Mouse (Mus musculus): Measurements from ENCODE around the gene Cd3d.
"Not testable (repeated sequence)": the region's sequence is repeated elsewhere in the genome, so short reads cannot be mapped to it uniquely, and the experiment has no call there.

Cd3d gene

GRCm38 (mm10) chr9:44981676-44982075, at the start of gene Cd3d:
TSS of gene Cd3d (plus strand) at chr9:44981786.
- no peak for DNase-seq (ENCODE audit: low read depth, low spot score)

- peak; percentile 93 for DNase-seq (ENCODE audit: low read depth, low spot score)
Observed at GRCm38 (mm10) chr9:44941756-44942155, 39.8 kb upstream of the Cd3d start.

- peak; percentile 83 for DNase-seq (ENCODE audit: low read depth, low spot score)
Observed at GRCm38 (mm10) chr9:44942421-44942820, 39.2 kb upstream of the Cd3d start.

DNA sequence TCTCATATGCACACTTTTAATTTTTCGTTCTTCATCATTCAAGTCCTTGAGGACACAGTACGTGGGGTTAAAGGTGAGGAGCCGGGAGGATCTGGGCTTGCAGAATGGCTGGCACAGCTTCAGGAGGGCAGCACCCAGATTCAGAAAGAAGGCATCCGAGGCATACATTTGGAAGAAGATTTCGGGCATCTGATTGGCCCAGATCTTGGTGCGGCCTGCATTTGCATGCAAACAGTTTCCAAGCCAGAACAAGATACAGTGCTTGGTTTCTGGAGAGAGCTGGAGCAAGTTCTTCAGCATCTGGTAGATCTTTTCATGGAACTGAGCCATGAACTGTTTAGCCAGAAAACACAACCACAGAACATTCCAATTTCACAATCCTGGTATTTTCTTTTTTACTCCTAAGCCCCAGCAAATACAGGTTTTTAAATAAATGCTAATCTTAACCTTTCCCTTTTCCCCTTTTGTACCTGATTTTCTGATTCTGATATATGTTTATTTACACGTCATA, 35.3 kb upstream of the Cd3d start:
- no peak for DNase-seq (ENCODE audit: low read depth, low spot score)

- no peak for DNase-seq (ENCODE audit: low read depth, low spot score)
Observed at GRCm38 (mm10) chr9:44947836-44948235, 33.8 kb upstream of the Cd3d start.

DNA sequence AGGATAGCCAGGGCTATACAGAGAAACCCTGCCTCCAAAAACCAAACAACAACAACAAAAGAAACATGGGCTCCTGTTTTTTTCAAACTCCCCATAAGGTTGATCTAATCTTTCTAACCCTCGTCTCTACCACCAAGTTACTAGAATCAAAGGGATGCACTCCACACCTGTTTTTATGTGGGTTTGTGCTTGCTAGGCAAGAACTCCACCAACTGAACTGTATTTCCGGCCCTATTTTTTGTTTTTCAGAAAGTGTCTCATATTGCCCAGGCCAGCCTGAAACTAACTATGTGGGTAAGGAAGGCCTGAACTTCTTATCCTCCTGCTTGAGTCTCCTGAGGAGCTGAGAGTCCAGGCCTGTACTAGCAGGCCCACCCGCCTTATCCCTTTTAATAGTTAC, 27.2 kb upstream of the Cd3d start:
- no peak for DNase-seq (ENCODE audit: low read depth, low spot score)

GRCm38 (mm10) chr9:44965126-44965832, 16.3 kb upstream of the Cd3d start, which contains the start of gene Ube4a:
TSS of gene Ube4a (minus strand) at chr9:44965600.
- peak; percentile 99 for DNase-seq (ENCODE audit: low read depth, low spot score)

- no peak for DNase-seq (ENCODE audit: low read depth, low spot score)
Observed at GRCm38 (mm10) chr9:44965833-44966466, 15.6 kb upstream of the Cd3d start.

GRCm38 (mm10) chr9:44966815-44967242, 14.8 kb upstream of the Cd3d start:
- DNase-seq (ENCODE audit: low read depth, low spot score) = peak; percentile 87

- not testable (repeated sequence) for DNase-seq (ENCODE audit: low read depth, low spot score)
Observed at GRCm38 (mm10) chr9:44967763-44968162, 13.8 kb upstream of the Cd3d start.

- DNase-seq (ENCODE audit: low read depth, low spot score) = no peak
Observed at GRCm38 (mm10) chr9:44969450-44969849, 12.1 kb upstream of the Cd3d start.

GRCm38 (mm10) chr9:44977813-44978212, 3.8 kb upstream of the Cd3d start:
- DNase-seq (ENCODE audit: low read depth, low spot score) = no peak

GRCm38 (mm10) chr9:44979806-44980205, 1.8 kb upstream of the Cd3d start:
- DNase-seq (ENCODE audit: low read depth, low spot score) = no peak

DNA sequence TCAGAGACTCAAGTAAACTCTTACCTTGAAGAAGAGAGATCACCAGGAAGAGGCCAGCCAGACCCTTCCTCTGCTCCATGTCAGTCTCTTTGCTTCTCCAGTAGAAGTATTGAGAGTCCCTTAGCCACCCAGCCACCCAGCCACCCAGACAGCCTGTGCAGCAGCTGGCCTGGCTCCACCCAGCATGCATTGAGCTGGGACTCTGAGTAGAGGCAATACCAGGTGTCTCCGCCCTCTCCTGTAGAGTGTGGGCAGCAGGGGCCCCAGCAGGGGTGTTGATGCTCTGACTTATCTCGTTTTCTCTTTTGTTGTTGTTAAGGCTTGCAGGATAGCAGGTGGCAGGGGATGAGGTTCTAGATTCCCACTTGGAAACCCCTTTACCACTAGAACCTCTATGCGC, 1.3 kb upstream of the Cd3d start, which contains the start of gene Cd3g:
TSS of gene Cd3g (minus strand) at position 190 of the 400 bp plus-strand sequence.
- no peak for DNase-seq (ENCODE audit: low read depth, low spot score)

- DNase-seq (ENCODE audit: low read depth, low spot score) = no peak
Observed at GRCm38 (mm10) chr9:44981104-44981503, 482 bp upstream of the Cd3d start.

GRCm38 (mm10) chr9:44982081-44982480, 495 bp downstream of the Cd3d start:
- DNase-seq (ENCODE audit: low read depth, low spot score) = no peak

GRCm38 (mm10) chr9:44982531-44982930, 945 bp downstream of the Cd3d start:
- DNase-seq (ENCODE audit: low read depth, low spot score) = no peak

GRCm38 (mm10) chr9:44983001-44983400, 1.4 kb downstream of the Cd3d start:
- no peak for DNase-seq (ENCODE audit: low read depth, low spot score)

- DNase-seq (ENCODE audit: low read depth, low spot score) = no peak
Observed at GRCm38 (mm10) chr9:44985721-44986161, 4.2 kb downstream of the Cd3d start.

GRCm38 (mm10) chr9:44986242-44986781, 4.7 kb downstream of the Cd3d start:
- DNase-seq (ENCODE audit: low read depth, low spot score) = peak; percentile 65

GRCm38 (mm10) chr9:44986976-44987375, 5.4 kb downstream of the Cd3d start:
- DNase-seq (ENCODE audit: low read depth, low spot score) = no peak

DNA sequence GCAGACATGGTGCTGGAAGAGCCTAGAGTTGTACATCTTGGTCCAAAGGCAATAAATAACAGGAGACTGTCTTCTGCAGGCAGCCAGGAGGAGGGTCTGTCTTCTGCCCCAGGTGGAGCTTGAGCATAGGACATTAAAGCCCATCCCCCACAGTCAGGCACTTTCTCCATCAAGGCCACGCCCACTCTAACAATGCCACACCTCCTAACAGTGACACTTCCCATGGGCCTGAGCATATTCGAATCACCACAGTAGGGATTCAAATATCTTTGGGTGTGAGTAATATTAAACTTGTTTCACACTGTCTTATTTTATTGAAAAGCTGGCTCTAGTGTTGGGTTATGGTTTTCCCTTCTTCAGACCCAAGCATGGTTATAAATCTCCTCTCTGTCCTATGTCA, 10.2 kb downstream of the Cd3d start:
- DNase-seq (ENCODE audit: low read depth, low spot score) = no peak

GRCm38 (mm10) chr9:44992271-44992670, 10.7 kb downstream of the Cd3d start:
- DNase-seq (ENCODE audit: low read depth, low spot score) = no peak
